Mouse (Mus musculus) forebrain, embryonic 11.5 days (tissue): ENCODE measurements around the gene Dpm2. TPM values are rescaled to one million over a fixed set of nuclear protein-coding genes. Genes with fewer than 3 reads are reported as not detected.
A peak's percentile ranks its signal among the peaks of the same experiment; 100 is the strongest.

ENCODE experiments used
- ATAC-seq: fragments of 200-750 bp; cut with Nextera tagmentation; replicated peaks from 2 replicates; pipeline ENCODE4 v1.8.0; 2017; ENCODE audit warnings: moderate TSS enrichment; ENCODE audit not compliant: low FRiP score
- DNase-seq: peaks from one replicate; pipeline ENCODE4 v3.0.0-alpha.2; 2017; ENCODE audit warnings: low spot score
- H3K27ac ChIP-seq: fragments of 300-500 bp; sonication (generic); 2 replicates; pipeline ENCODE4 v1.5.1; 2014; ENCODE audit warnings: low read depth, low read length
- H3K27me3 ChIP-seq: fragments of 300-500 bp; sonication (generic); 2 replicates; pipeline ENCODE4 v1.6.1; 2014; ENCODE audit warnings: mild to moderate bottlenecking, low read length, mixed read lengths; ENCODE audit not compliant: control insufficient read depth, insufficient read depth
- H3K36me3 ChIP-seq: fragments of 300-500 bp; sonication (generic); 2 replicates; pipeline ENCODE4 v1.6.1; 2014; ENCODE audit warnings: mild to moderate bottlenecking, low read length, moderate library complexity, mixed read lengths; ENCODE audit not compliant: control insufficient read depth, insufficient read depth
- H3K4me1 ChIP-seq: fragments of 300-500 bp; sonication (generic); replicated peaks from 2 replicates; pipeline ENCODE4 v1.6.1; 2014; ENCODE audit warnings: low read length, mixed read lengths; ENCODE audit not compliant: control insufficient read depth, insufficient read depth
- H3K4me2 ChIP-seq: fragments of 300-500 bp; sonication (generic); 2 replicates; pipeline ENCODE4 v1.6.1; 2014; ENCODE audit warnings: low read depth, mild to moderate bottlenecking, low read length, moderate library complexity, mixed read lengths; ENCODE audit not compliant: severe bottlenecking
- H3K4me3 ChIP-seq: fragments of 300-500 bp; sonication (generic); 2 replicates; pipeline ENCODE4 v1.5.1; 2014; ENCODE audit warnings: low read depth, low read length
- H3K9ac ChIP-seq: fragments of 300-500 bp; sonication (generic); 2 replicates; pipeline ENCODE4 v1.6.1; 2014; ENCODE audit warnings: low read length
- H3K9me3 ChIP-seq: fragments of 300-500 bp; sonication (generic); 2 replicates; pipeline ENCODE4 v1.6.1; 2016; ENCODE audit warnings: low read length, mixed read lengths; ENCODE audit not compliant: control insufficient read depth
- WGBS: fragments of 180-500 bp; shearing (Covaris S2); extraction: QIAGEN DNeasy Blood & Tissue Kit; methylation state at CpG from one replicate; pipeline ENCODE4 v1.1.7; 2014; 5-methylcytosine and 5-hydroxymethylcytosine counted together
- polyA plus RNA-seq: library from polyadenylated mRNA; unstranded; fragments of >200 nt; fragmentation: Nextera tagmentation; extraction: Ambion mirVana; gene quantifications from 2 replicates; pipeline ENCODE4 v1.2.1, GENCODE M21; 2014

Dpm2 gene
- polyA plus RNA-seq, 1 experiment from 2014 or later = 98.9 TPM

DNA sequence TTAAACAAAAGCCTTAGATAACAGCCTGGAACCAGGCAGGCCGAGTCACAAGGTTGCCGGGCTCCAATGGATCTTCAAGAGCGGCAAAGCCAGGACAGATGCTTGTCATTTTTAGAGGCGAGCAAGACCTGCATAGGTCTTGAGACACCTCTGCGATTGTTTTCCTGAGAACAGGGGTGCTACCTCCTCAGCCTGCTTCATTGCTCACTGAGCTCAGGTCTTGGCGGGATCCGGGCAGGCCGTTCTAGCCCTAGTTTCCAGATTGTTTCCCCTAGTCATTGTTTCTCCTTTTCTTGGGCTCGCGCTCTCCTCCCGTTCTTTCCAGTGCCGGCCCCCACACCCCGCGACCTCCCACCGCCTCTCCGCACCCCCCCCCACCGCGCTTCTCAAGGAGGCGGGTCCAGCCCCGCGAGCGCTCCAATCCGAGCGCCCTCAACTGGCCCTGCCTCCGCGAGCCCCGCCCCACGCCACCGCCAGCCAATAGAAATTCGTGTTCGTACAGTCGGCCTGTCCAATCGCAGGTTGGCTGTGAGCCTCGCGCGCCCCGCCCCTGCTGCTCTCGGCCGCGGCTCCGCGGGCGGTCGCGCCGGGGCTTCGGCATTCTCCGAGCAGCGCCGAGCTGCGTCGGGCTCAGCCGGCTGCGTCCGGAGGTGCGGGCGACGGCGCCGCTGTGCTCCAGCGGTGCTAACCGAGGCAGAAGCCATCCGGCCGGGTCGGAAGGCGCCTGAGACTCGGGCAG, 35.8 kb upstream of the Dpm2 start, which contains the start of gene Fam102a:
Gene Fam102a, plus strand, starts transcription at position 600 of the 739 bp plus-strand sequence.
- peak; percentile 96 for ATAC-seq
- DNase-seq = peak; percentile 100
- H3K36me3 ChIP-seq = no peaks in the 10 kb centered on the region
- no peaks in the 10 kb centered on the region for H3K27me3 ChIP-seq
- peaks cover 24% of the 10 kb centered on the region for H3K4me1 ChIP-seq
- H3K4me2 ChIP-seq = peak within 1 kb of the TSS; percentile 91
- H3K9me3 ChIP-seq = no peaks in the 10 kb centered on the region
- under 1% methylated on average over 67 of the region's 67 CpGs for WGBS
- H3K27ac ChIP-seq = peak within 1 kb of the TSS; percentile 83
- peak within 1 kb of the TSS; percentile 89 for H3K4me3 ChIP-seq
- H3K9ac ChIP-seq = peak within 1 kb of the TSS; percentile 90

DNA sequence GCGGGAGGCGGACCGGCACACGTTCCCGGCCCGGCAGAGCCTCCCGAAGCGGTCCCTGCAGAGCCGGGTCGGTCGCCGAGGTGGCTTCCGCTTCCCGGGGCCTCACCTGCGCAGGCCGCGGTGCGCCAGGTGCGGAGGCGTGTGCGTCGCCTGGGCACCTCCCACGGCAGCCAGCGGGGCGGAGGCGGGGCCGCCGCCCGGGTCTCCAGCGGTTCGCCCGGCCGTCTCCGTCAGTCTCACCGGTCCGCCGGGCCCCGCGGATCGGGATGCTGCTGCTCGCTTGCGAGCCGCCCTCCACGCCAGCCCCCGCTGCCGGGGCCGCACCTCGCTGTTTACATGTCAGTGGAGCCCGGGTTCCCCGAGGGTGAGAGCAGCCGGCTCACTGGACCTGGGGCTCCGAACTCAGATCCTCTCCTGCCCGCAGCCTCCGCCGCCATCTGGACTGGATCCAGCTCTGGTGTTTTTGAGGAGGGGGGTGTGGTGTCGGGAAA, 35.1 kb upstream of the Dpm2 start:
- Histone ChIP-seq H3K4me3 (peak overlapping the region; percentile 89), H3K9me3 (no peaks in the 10 kb centered on the region), H3K4me2 (peak overlapping the region; percentile 91), H3K36me3 (no peaks in the 10 kb centered on the region), H3K9ac (peak overlapping the region; percentile 90), H3K27me3 (no peaks in the 10 kb centered on the region), H3K4me1 (peaks cover 24% of the 10 kb centered on the region), H3K27ac (peak overlapping the region; percentile 73; the same call in 1 of the 2 replicates)
- WGBS = under 1% methylated on average over 45 of the region's 56 CpGs
- ATAC-seq (peak; percentile 28), DNase-seq (peak; percentile 78)

DNA sequence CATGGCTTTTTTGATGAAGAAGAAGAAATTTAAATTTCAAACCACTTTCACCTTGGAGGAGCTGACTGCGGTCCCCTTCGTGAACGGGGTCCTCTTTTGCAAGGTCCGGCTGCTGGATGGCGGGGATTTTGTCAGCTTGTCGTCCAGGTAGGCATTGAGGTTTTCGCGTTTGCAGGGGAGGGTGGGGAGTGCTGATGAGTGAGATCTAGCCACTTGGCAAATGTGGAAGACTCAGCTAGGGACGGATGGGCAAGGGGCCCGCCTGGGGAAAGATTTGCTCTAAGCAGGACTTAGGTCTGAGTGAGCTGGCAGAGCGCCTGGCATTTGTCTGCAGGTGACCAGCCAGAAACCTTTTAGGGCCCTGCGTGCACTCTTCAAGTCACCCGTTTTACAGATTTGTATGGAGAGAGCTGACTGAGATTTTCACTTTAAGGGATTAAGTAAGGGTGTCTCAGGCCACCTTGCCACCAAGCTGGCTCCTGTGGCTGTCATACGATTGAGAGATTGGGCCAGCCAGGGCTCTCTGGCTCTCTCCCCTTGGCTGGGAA, 34.5 kb upstream of the Dpm2 start:
- H3K4me3 ChIP-seq = peak overlapping the region; percentile 89
- no peaks in the 10 kb centered on the region for H3K36me3 ChIP-seq
- H3K4me1 ChIP-seq = peaks cover 24% of the 10 kb centered on the region
- no peaks in the 10 kb centered on the region for H3K9me3 ChIP-seq
- ATAC-seq (no peak), DNase-seq (no peak)
- 1% methylated on average over 14 of the region's 14 CpGs for WGBS
- peak overlapping the region; percentile 91 for H3K4me2 ChIP-seq
- peak overlapping the region; percentile 90 for H3K9ac ChIP-seq
- H3K27ac ChIP-seq = no peak overlapping the region
- no peaks in the 10 kb centered on the region for H3K27me3 ChIP-seq

DNA sequence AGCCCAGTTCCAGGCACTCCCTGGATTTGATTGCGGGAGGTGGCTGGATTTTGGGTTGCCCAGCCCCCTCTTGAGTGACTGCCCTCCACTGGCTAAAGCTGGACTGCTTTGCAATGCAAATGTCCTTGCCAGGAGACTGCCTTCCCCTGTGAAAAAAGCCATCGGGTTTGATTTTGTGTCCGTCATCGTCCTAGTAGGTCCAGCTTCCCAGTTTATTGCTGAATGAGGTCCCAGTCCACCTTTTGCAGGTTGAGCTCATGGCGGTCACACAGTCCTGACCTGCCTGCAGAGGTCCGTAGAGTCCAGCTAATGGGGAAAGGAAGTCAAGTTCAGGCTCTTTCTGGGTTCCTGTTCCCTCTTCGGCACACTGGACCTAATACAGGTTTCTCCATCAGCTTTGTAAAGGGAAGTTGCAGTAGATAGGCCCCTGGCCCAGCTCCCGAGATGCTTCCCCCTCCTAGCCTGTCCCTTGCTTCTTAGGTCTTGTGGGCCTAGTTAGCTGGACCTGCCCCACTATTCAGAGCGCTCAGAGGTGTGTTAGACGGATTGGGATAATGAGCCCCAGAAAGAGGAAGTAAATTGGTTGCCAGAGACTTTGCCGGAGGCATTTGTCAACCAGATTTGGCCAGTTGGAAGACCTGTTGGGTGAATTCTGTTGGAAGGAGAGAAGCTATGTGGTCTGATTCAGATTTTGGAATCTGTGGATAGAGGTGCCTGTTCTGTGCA, 33.9 kb upstream of the Dpm2 start:
- ATAC-seq (no peak), DNase-seq (peak; percentile 63)
- Histone ChIP-seq H3K27ac (no peak overlapping the region), H3K4me3 (peak overlapping the region; percentile 89), H3K4me1 (peaks cover 24% of the 10 kb centered on the region), H3K9me3 (no peaks in the 10 kb centered on the region), H3K36me3 (no peaks in the 10 kb centered on the region), H3K9ac (peak overlapping the region; percentile 90), H3K4me2 (peak overlapping the region; percentile 91), H3K27me3 (no peaks in the 10 kb centered on the region)
- 2% methylated on average over 11 of the region's 11 CpGs for WGBS

DNA sequence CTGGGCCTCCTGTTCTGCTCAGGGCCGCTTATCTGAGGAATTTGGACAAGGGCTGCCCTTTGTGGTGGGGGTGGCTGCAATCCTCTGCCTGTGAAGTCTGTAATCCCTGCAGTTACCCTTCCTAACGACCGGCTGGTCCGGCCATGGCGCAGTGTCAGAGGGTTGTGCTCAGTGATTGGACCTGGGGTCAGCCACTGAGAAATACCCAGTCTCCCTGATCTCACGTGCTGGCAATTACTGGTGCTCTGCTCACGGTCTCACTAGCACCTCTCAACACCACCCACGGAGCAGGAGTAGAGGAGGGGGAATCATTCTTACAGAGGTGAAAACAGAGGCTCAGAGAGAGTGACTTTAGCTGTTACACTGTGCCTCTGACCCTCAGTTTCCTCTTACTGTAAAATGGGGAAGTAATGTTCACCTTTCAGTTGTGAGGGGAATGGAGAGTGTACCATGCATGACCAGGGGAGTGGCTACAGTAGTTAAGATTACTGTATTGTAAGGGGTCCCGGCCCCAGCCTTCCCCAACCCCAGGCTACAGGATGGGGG, 33.2 kb upstream of the Dpm2 start:
- 8% methylated on average over 9 of the region's 9 CpGs for WGBS
- H3K4me1 ChIP-seq = peaks cover 24% of the 10 kb centered on the region

DNA sequence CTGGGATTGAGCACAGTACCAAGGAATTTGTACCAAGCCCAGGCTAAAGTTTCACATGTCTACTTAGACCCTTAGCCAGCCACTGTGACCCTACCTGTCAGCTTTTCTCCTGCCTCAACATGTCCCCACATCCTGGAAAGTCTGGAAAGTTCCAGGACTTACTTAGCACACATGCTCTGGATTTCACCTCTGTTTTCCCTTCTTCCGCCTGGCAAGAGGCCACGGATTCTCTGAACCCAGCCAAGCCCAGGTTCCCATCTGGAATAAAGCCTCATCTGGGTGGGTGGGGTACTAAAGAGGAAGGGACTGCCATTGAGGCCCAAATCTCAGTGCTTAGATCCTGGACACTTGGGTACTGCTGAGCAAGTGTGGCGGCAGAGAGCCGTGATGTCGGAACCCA, 32.7 kb upstream of the Dpm2 start:
- Histone ChIP-seq H3K4me2 (peak overlapping the region; percentile 91; the same call in 1 of the 2 replicates), H3K27ac (no peak overlapping the region), H3K4me1 (peaks cover 24% of the 10 kb centered on the region), H3K9me3 (no peaks in the 10 kb centered on the region), H3K4me3 (no peak overlapping the region), H3K36me3 (no peaks in the 10 kb centered on the region), H3K27me3 (no peaks in the 10 kb centered on the region), H3K9ac (peak overlapping the region; percentile 90; the same call in 1 of the 2 replicates)
- 84% methylated on average over 5 of the region's 5 CpGs for WGBS
- DNase-seq (no peak), ATAC-seq (no peak)

More for the DNA sequence above, 33.2 kb upstream of the Dpm2 start:
- Histone ChIP-seq H3K9ac (peak overlapping the region; percentile 90), H3K9me3 (no peaks in the 10 kb centered on the region), H3K4me3 (peak overlapping the region; percentile 89), H3K4me2 (peak overlapping the region; percentile 91), H3K27ac (no peak overlapping the region), H3K27me3 (no peaks in the 10 kb centered on the region), H3K36me3 (no peaks in the 10 kb centered on the region)
- ATAC-seq (no peak), DNase-seq (no peak)

DNA sequence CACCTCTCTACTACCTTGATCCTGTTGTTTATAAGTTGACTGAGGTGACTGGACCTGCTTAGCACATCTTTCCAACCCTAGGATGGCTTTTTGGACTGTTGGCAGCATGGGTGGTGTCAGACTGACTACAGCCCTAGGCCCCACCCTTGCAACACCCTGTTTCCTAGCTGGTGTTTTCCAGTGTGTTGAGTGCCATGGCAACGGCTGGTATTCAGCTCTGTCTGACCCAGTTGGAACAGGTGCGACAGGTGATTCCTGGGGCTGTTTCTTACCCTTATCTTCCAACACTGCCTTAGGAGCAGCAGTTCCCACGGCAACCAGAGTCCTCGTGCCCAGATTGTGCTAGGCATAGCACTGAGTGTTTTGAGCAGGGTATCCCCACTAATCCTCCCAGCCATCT, 32.2 kb upstream of the Dpm2 start:
- no peak overlapping the region for H3K9ac ChIP-seq
- 76% methylated on average over 4 of the region's 4 CpGs for WGBS
- no peak for DNase-seq
- H3K27ac ChIP-seq = no peak overlapping the region
- H3K4me3 ChIP-seq = no peak overlapping the region
- no peaks in the 10 kb centered on the region for H3K36me3 ChIP-seq
- H3K27me3 ChIP-seq = no peaks in the 10 kb centered on the region
- peaks cover 24% of the 10 kb centered on the region for H3K4me1 ChIP-seq
- no peak for ATAC-seq
- H3K4me2 ChIP-seq = 0 out of 2 replicates have a peak overlapping the region, but pooled peaks have one; percentile 8
- no peaks in the 10 kb centered on the region for H3K9me3 ChIP-seq

DNA sequence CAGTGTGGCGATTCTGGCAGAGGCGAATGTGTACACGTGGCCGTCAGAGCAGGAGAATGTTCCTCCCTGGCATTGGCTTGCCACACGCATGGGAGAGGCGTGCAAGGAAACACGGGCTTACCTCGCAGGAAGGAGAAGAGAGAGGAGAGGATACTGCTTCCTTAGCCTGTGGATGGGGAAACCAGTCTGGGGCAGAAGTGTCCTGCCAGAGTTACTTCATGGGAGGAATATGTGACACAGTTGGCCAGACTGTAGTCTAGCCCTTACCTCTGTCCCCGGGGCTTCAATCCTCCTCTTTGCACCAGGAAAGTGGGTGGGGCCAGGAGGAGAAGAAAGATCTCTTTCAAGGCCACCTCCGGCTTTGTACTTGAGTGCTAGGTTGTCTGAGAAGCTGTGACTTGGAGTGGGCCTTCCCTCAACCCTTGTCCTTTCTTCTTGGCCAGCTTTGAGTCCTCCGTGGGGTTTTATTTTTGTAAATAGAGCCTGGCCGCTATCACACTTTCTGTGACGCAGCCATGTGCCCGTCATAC, 31.1 kb upstream of the Dpm2 start:
- ATAC-seq (no peak), DNase-seq (no peak)
- peaks cover 18% of the 10 kb centered on the region for H3K4me1 ChIP-seq
- no peak overlapping the region for H3K9ac ChIP-seq
- no peak overlapping the region for H3K4me3 ChIP-seq
- H3K4me2 ChIP-seq = no peak overlapping the region
- WGBS = 79% methylated on average over 14 of the region's 14 CpGs
- H3K36me3 ChIP-seq = no peaks in the 10 kb centered on the region
- no peaks in the 10 kb centered on the region for H3K27me3 ChIP-seq
- H3K27ac ChIP-seq = no peak overlapping the region
- H3K9me3 ChIP-seq = no peaks in the 10 kb centered on the region
